Mouse (Mus musculus) E14TG2a.4 (cell line): ENCODE measurements at regions not wholly inside any gene's neighbourhood (a gene's known extent, or its start where the extent isn't known, plus 50 kb on each side); places are given as distances from the start of the nearest gene placed in this dataset.

Source experiments
- H3K27me3 ChIP-seq: 2 replicates; pipeline ENCODE4 v1.6.1; 2014; ENCODE audit warnings: low read length, control low read depth; ENCODE audit not compliant: insufficient read depth
- H3K36me3 ChIP-seq: 2 replicates; pipeline ENCODE4 v1.6.1; 2014; ENCODE audit warnings: low read length, control low read depth; ENCODE audit not compliant: insufficient read depth
- H3K4me1 ChIP-seq: replicated peaks from 2 replicates; pipeline ENCODE4 v1.6.1; 2014; ENCODE audit warnings: low read depth, low read length, control low read depth
- H3K4me3 ChIP-seq: replicated peaks from 2 replicates; pipeline ENCODE4 v1.5.1; 2014; ENCODE audit warnings: mild to moderate bottlenecking, low read length
- H3K9me3 ChIP-seq: 2 replicates; pipeline ENCODE4 v1.6.1; 2014; ENCODE audit warnings: low read length, control low read depth
- CTCF ChIP-seq: conservative IDR thresholded peaks from 2 replicates; pipeline ENCODE4 v1.5.1; 2014; ENCODE audit warnings: low read length
- NANOG ChIP-seq: IDR thresholded peaks from 2 replicates; pipeline ENCODE4 v1.6.1; 2014; ENCODE audit warnings: borderline replicate concordance, low read length, mixed read lengths
- POU5F1 ChIP-seq: IDR thresholded peaks from 2 replicates; pipeline ENCODE4 v1.6.1; 2014; ENCODE audit warnings: low read length, borderline replicate concordance

GRCm38 (mm10) chr14:118318524-118318923, 51.8 kb downstream of the Gm9376 start:
- no peaks in the 10 kb centered on the region for H3K9me3 ChIP-seq
- no peak for TF ChIP-seq NANOG
- no peak for TF ChIP-seq POU5F1
- TF ChIP-seq CTCF: no peak
- H3K27me3 ChIP-seq: peaks cover 37% of the 10 kb centered on the region
- H3K4me3 ChIP-seq: no peak overlapping the region
- H3K4me1 ChIP-seq: peaks cover 31% of the 10 kb centered on the region
- no peaks in the 10 kb centered on the region for H3K36me3 ChIP-seq

- TF ChIP-seq POU5F1: no peak
- TF ChIP-seq NANOG: no peak
- TF ChIP-seq CTCF: no peak
- Histone ChIP-seq H3K36me3 (no peaks in the 10 kb centered on the region), H3K4me3 (no peak overlapping the region), H3K9me3 (no peaks in the 10 kb centered on the region), H3K27me3 (peaks cover 47% of the 10 kb centered on the region), H3K4me1 (peaks cover 31% of the 10 kb centered on the region)
These were observed 53.3 kb downstream of the Gm9376 start for GRCm38 (mm10) chr14:118320101-118320500.

- H3K4me3 ChIP-seq: no peak overlapping the region
- H3K4me1 ChIP-seq: peaks cover 31% of the 10 kb centered on the region
- TF ChIP-seq POU5F1: no peak
- no peaks in the 10 kb centered on the region for H3K9me3 ChIP-seq
- peaks cover 49% of the 10 kb centered on the region for H3K27me3 ChIP-seq
- H3K36me3 ChIP-seq: no peaks in the 10 kb centered on the region
These were observed 54.3 kb downstream of the Gm9376 start for GRCm38 (mm10) chr14:118321083-118321482.

DNA sequence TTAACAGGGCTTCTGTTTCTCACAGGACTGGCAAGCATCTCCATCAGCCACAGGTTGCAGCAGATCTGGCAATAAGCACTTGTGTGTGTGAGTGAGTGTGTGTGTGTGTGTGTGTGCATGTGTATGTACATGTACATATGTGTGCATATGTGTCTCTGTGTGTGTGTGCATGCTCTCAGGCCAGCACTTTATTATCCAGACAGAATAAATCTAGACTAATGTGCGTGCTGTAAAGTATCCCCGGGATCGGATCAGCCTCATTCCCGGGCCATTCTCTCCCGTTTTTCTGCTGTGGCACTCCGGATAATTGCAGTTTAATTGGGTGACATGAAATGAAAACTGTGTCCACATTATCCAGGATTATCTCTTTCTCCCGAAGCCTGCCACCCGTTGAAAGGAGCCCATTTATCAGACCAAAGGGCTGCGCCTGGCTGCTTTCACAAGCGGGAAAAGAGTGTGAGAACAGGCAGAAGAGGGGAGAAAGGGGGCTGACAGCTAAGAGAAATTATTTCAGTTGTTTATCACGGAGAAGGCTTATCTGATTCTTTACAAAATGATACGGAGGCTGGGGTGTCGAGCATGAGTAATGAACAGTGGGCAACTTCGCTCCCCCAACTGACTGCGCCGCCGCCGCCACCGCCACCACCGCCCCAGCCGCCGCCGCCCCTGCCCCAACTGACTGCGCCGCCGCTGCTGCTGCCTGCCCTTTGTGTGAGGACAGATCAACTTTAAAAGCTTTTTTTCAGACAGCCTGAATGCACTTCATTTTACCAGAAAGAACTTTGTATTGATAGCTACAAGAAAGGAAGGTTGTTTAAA, 55.5 kb downstream of the Gm9376 start:
- TF ChIP-seq CTCF: no peak
- no peak for TF ChIP-seq POU5F1
- no peak for TF ChIP-seq NANOG
- peaks cover 50% of the 10 kb centered on the region for H3K27me3 ChIP-seq
- no peaks in the 10 kb centered on the region for H3K9me3 ChIP-seq
- peaks cover 29% of the 10 kb centered on the region for H3K4me1 ChIP-seq
- H3K4me3 ChIP-seq: no peak overlapping the region
- no peaks in the 10 kb centered on the region for H3K36me3 ChIP-seq

DNA sequence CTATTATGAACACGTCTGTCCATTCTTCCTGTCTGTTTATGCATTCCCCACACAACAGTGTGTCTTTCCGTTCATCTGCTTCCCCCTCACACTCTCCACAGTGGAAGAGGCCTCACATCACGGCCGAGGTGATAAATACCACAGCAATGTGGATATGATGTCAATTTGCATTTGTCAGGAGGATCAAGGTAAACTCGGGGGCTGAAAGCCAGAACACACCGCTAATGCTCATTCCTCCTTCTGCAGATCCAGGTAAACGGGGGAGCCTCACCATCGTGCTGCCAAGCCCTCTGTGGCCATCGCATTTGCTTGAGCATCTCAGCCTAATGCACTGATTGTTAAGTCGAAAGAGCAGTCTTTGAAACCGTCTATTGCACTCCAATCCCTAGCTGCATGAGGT, 56.1 kb downstream of the Gm9376 start:
- peaks cover 51% of the 10 kb centered on the region for H3K27me3 ChIP-seq
- no peak overlapping the region for H3K4me3 ChIP-seq
- peaks cover 23% of the 10 kb centered on the region for H3K4me1 ChIP-seq
- no peaks in the 10 kb centered on the region for H3K9me3 ChIP-seq
- H3K36me3 ChIP-seq: no peaks in the 10 kb centered on the region
- TF ChIP-seq POU5F1 (no peak), CTCF (no peak), NANOG (no peak)

DNA sequence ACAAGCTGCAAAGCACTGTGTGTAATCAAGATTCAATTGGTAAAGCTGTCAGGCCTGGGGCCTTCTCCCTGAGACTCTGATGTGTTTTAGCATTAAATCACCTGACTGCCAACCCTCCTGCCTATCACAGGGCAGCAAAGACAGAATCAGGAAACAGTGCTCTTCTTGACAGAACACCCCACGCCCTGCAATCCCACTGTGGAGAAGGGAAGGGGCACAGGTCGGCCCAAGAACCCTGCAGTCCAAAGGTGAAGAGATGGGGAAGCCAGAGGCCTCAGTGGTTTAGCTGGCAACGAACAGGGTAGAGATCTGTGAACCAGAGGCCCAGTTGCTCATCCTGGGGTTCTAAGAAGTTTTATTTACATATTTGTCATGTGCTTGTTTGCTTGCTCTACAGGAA, 71.3 kb downstream of the Gm9376 start:
- TF ChIP-seq POU5F1: no peak
- TF ChIP-seq NANOG: no peak
- TF ChIP-seq CTCF: no peak
- Histone ChIP-seq H3K9me3 (0 out of 2 replicates have a peak, but pooled peaks cover 5% of the 10 kb centered on the region), H3K36me3 (no peaks in the 10 kb centered on the region), H3K4me3 (no peak overlapping the region), H3K27me3 (no peaks in the 10 kb centered on the region), H3K4me1 (0 out of 2 replicates have a peak, but pooled peaks cover 3% of the 10 kb centered on the region)

GRCm38 (mm10) chr14:118362931-118363330, 96.2 kb downstream of the Gm9376 start:
- H3K4me1 ChIP-seq: peaks cover 41% of the 10 kb centered on the region
- H3K36me3 ChIP-seq: no peaks in the 10 kb centered on the region
- H3K27me3 ChIP-seq: peaks cover 9% of the 10 kb centered on the region; the same call in 1 of the 2 replicates
- peaks cover 11% of the 10 kb centered on the region for H3K9me3 ChIP-seq
- TF ChIP-seq NANOG (no peak), CTCF (no peak), POU5F1 (no peak)
- peak overlapping the region; percentile 59 for H3K4me3 ChIP-seq

DNA sequence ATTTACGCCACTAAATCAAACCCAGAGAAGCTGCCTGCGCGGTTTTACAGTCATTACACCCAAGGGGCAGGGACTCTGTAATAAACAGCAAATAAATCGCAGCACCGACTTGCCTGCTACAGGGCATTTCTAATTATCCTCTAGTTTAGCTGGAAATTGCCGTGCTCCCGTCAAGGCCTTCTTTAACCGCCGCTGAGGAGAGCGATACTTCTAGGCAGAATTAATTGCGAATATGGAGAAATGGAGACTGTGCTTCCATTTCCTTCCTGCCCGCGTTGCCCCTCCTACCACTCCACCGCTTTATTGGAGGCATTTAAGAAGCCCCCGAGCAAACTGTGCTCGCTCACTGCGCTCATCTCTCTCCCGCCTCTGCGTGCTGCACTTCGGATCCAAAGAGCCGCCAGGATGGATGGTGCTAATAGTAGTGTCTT, 96.6 kb downstream of the Gm9376 start:
- Histone ChIP-seq H3K36me3 (no peaks in the 10 kb centered on the region), H3K4me1 (peaks cover 45% of the 10 kb centered on the region), H3K9me3 (peaks cover 6% of the 10 kb centered on the region), H3K4me3 (peak overlapping the region; percentile 59), H3K27me3 (peaks cover 9% of the 10 kb centered on the region; the same call in 1 of the 2 replicates)
- TF ChIP-seq NANOG: no peak
- TF ChIP-seq CTCF: no peak
- no peak for TF ChIP-seq POU5F1

- no peaks in the 10 kb centered on the region for H3K36me3 ChIP-seq
- H3K27me3 ChIP-seq: peaks cover 9% of the 10 kb centered on the region; the same call in 1 of the 2 replicates
- H3K4me3 ChIP-seq: no peak overlapping the region
- no peaks in the 10 kb centered on the region for H3K9me3 ChIP-seq
- H3K4me1 ChIP-seq: peaks cover 71% of the 10 kb centered on the region
- TF ChIP-seq CTCF: no peak
- no peak for TF ChIP-seq NANOG
- TF ChIP-seq POU5F1: no peak
These were observed 99.8 kb downstream of the Gm9376 start for GRCm38 (mm10) chr14:118366522-118366921.
